Mouse (Mus musculus) G1E (cell line): ENCODE measurements around the gene Dach1. TPM values are rescaled to one million over a fixed set of nuclear protein-coding genes. Genes with fewer than 3 reads are reported as not detected.

Experiments
- ATAC-seq: 2 replicates; pipeline ENCODE4 v1.8.0; 2016; ENCODE audit warnings: mild to moderate bottlenecking; ENCODE audit not compliant: insufficient number of reproducible peaks, poor library complexity, low FRiP score, severe bottlenecking; ENCODE audit errors: extremely low read depth
- DNase-seq: peaks from one replicate; pipeline ENCODE4 v3.0.0; 2012; ENCODE audit warnings: low spot score
- H3K27me3 ChIP-seq: 2 replicates; pipeline ENCODE4 v1.6.1; 2012; ENCODE audit warnings: mild to moderate bottlenecking, low read length, inconsistent platforms; ENCODE audit not compliant: insufficient read depth
- H3K36me3 ChIP-seq: replicated peaks from 2 replicates; pipeline ENCODE3; 2012; ENCODE audit warnings: mild to moderate bottlenecking, inconsistent platforms
- H3K4me1 ChIP-seq: 2 replicates; pipeline ENCODE4 v1.6.1; 2012; ENCODE audit warnings: low read depth, low read length, inconsistent platforms, mixed read lengths; ENCODE audit not compliant: insufficient read depth
- H3K4me3 ChIP-seq: 2 replicates; pipeline ENCODE4 v1.5.1; 2012; ENCODE audit warnings: low read depth, mild to moderate bottlenecking, inconsistent platforms, low read length, moderate library complexity, mixed read lengths
- H3K9me3 ChIP-seq: replicated peaks from 2 replicates; pipeline ENCODE4 v1.6.1; 2012; ENCODE audit warnings: inconsistent platforms
- CTCF ChIP-seq: IDR thresholded peaks from 2 replicates; pipeline ENCODE4 v1.5.1; 2012; ENCODE audit warnings: low read depth, low read length, inconsistent platforms, mixed read lengths
- GATA1 ChIP-seq: IDR thresholded peaks from 2 replicates; pipeline ENCODE4 v1.6.1; 2012; ENCODE audit warnings: borderline replicate concordance, low read length, inconsistent platforms, mixed read lengths
- GATA2 ChIP-seq: IDR thresholded peaks from 2 replicates; pipeline ENCODE4 v1.6.1; 2012; ENCODE audit warnings: low read depth, low read length, inconsistent platforms, borderline replicate concordance
- POLR2AphosphoS5 ChIP-seq: IDR thresholded peaks from 2 replicates; pipeline ENCODE4 v1.6.1; 2012; ENCODE audit warnings: low read depth, low read length, inconsistent platforms; ENCODE audit not compliant: insufficient replicate concordance
- TAL1 ChIP-seq: conservative IDR thresholded peaks from 2 replicates; pipeline ENCODE4 v1.6.1; 2012; ENCODE audit warnings: low read depth, low read length, inconsistent platforms, mixed read lengths
- polyA plus RNA-seq: library from polyadenylated mRNA; stranded (reverse); fragments of >175 nt; gene quantifications from 2 replicates; pipeline ENCODE4 v1.2.3, GENCODE M21; 2012
- total RNA-seq, 2 experiments: library from RNA; stranded (forward) in 1 of 2; stranded (reverse) in 1 of 2; fragments of 200-1000 nt in 1 of 2; fragments of >200 nt in 1 of 2; fragmentation: Nextera tagmentation in 1 of 2; gene quantifications; 2 replicates each; pipeline ENCODE4 v1.2.3; 2014 to 2017

Gene Dach1
- total and polyA plus RNA-seq, 3 experiments = 0.05 TPM; not detected in 2

GRCm38 (mm10) chr14:98168908-98169401 is 610 bp downstream of the Dach1 start:
- TF ChIP-seq POLR2AphosphoS5 (no peak), GATA2 (no peak)
- no peaks in the 10 kb centered on the region for H3K27me3 ChIP-seq
- H3K4me3 ChIP-seq = no peak overlapping the region; the same call in 1 of the 2 replicates
- no peaks in the 10 kb centered on the region for H3K36me3 ChIP-seq
- H3K9me3 ChIP-seq = peaks cover 34% of the 10 kb centered on the region
- no peaks in the 10 kb centered on the region for H3K4me1 ChIP-seq
- DNase-seq (no peak), ATAC-seq (no peak)

- no peaks in the 10 kb centered on the region for H3K36me3 ChIP-seq
- no peak for DNase-seq
- H3K27me3 ChIP-seq = no peaks in the 10 kb centered on the region
- H3K4me3 ChIP-seq = peak overlapping the region; percentile 10; the same call in 1 of the 2 replicates
- no peak for ATAC-seq
- H3K9me3 ChIP-seq = peaks cover 34% of the 10 kb centered on the region
- no peaks in the 10 kb centered on the region for H3K4me1 ChIP-seq
- no peak for TF ChIP-seq POLR2AphosphoS5
- TF ChIP-seq CTCF = no peak
- TF ChIP-seq TAL1 = no peak
- no peak for TF ChIP-seq GATA1
- TF ChIP-seq GATA2 = no peak
Observed at GRCm38 (mm10) chr14:98168039-98168907, 1.3 kb downstream of the Dach1 start.

- no peaks in the 10 kb centered on the region for H3K27me3 ChIP-seq
- ATAC-seq (no peak), DNase-seq (no peak)
- no peak overlapping the region; the same call in 1 of the 2 replicates for H3K4me3 ChIP-seq
- TF ChIP-seq GATA1 (no peak), CTCF (no peak), GATA2 (no peak), POLR2AphosphoS5 (no peak), TAL1 (no peak)
- peaks cover 34% of the 10 kb centered on the region for H3K9me3 ChIP-seq
- no peaks in the 10 kb centered on the region for H3K4me1 ChIP-seq
- H3K36me3 ChIP-seq = no peaks in the 10 kb centered on the region
Observed at GRCm38 (mm10) chr14:98167186-98168038, 2.2 kb downstream of the Dach1 start.

GRCm38 (mm10) chr14:98166318-98166976 is 3.1 kb downstream of the Dach1 start:
- DNase-seq (no peak), ATAC-seq (no peak)
- TF ChIP-seq POLR2AphosphoS5 = no peak
- no peak for TF ChIP-seq GATA1
- TF ChIP-seq CTCF = no peak
- TF ChIP-seq GATA2 = no peak
- TF ChIP-seq TAL1 = no peak
- Histone ChIP-seq H3K4me3 (no peak overlapping the region), H3K36me3 (no peaks in the 10 kb centered on the region), H3K4me1 (no peaks in the 10 kb centered on the region), H3K27me3 (no peaks in the 10 kb centered on the region), H3K9me3 (peaks cover 34% of the 10 kb centered on the region)

- Histone ChIP-seq H3K36me3 (no peaks in the 10 kb centered on the region), H3K9me3 (peaks cover 4% of the 10 kb centered on the region), H3K4me1 (no peaks in the 10 kb centered on the region), H3K4me3 (no peak overlapping the region), H3K27me3 (no peaks in the 10 kb centered on the region)
- DNase-seq (no peak), ATAC-seq (no peak)
- no peak for TF ChIP-seq GATA2
- no peak for TF ChIP-seq POLR2AphosphoS5
- TF ChIP-seq TAL1 = no peak
- TF ChIP-seq CTCF = no peak
- no peak for TF ChIP-seq GATA1
Observed at GRCm38 (mm10) chr14:98156753-98157152, 12.8 kb downstream of the Dach1 start.
